Mouse (Mus musculus): Measurements from ENCODE around the gene Gdf15.
A peak's percentile ranks its signal among the peaks of the same experiment; 100 is the strongest.

DNA sequence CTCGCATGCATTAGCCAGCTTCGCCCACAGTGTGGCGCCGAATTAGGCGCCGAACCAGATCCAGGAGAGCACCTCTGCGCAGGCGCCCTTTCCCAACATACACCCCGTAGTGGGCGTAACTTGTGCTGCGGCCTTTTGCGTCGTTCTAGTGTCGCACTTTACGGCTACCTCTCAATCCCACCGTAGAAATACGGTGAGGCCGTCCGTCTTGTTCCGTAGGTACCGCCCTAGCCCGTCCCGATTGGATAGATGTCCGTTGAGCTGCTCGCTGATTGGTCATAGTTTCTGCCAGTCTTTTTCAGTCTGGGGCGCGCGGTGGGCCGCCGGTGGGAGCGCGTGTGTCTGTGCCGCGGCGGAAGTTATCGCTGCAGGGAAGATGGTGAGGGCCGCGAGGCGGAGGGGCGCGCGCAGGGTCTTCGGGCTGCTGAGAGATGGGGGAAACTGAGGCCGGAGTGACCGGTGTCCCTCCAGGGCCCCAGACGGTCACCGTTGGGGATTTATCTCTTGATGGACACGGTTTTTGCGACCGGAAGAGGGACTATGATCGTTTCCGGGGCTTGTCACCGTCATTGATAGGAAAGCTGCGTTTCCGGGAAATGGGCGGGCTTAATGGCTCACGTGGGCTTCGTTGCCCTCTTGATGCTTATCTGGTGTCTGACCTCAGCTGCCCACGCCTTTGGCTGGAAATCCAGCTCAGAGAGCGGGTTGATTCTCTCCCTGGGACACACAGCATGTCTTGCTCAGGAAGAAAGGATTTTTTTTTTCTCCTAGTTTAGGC lies 41.0 kb upstream of the Gdf15 start, which contains the start of gene Lsm4:
- TF ChIP-seq EP300 (IDR thresholded peaks at IDR 0.05; ENCODE audit: low read depth): peak; percentile 77; the same call in 1 of the 2 replicates
- TF ChIP-seq CTCF (IDR thresholded peaks at IDR 0.05; ENCODE audit: low read depth): peak; percentile 89
